Mouse (Mus musculus) midbrain, embryonic 13.5 days (tissue): ENCODE results near the gene Vav3. TPM values are rescaled to one million over a fixed set of nuclear protein-coding genes. Genes with fewer than 3 reads are reported as not detected.

Source experiments
- ATAC-seq: fragments of 200-750 bp; cut with Nextera tagmentation; 2 replicates; pipeline ENCODE4 v1.8.0; 2017; ENCODE audit warnings: mild to moderate bottlenecking, moderate TSS enrichment, moderate library complexity
- H3K27ac ChIP-seq: fragments of 300-500 bp; sonication (generic); 2 replicates; pipeline ENCODE4 v1.5.1; 2015; ENCODE audit warnings: inconsistent platforms, mild to moderate bottlenecking, moderate library complexity
- H3K27me3 ChIP-seq: fragments of 300-500 bp; sonication (generic); 2 replicates; pipeline ENCODE4 v1.6.1; 2015; ENCODE audit warnings: mild to moderate bottlenecking, inconsistent platforms
- H3K36me3 ChIP-seq: fragments of 300-500 bp; sonication (generic); 2 replicates; pipeline ENCODE4 v1.6.1; 2015; ENCODE audit warnings: mild to moderate bottlenecking, inconsistent platforms
- H3K4me1 ChIP-seq: fragments of 300-500 bp; sonication (generic); replicated peaks from 2 replicates; pipeline ENCODE4 v1.6.1; 2015; ENCODE audit warnings: inconsistent platforms
- H3K4me2 ChIP-seq: fragments of 300-500 bp; sonication (generic); replicated peaks from 2 replicates; pipeline ENCODE4 v1.6.1; 2015; ENCODE audit warnings: moderate library complexity, mild to moderate bottlenecking, inconsistent platforms
- H3K4me3 ChIP-seq: fragments of 300-500 bp; sonication (generic); replicated peaks from 2 replicates; pipeline ENCODE4 v1.5.1; 2015; ENCODE audit warnings: mild to moderate bottlenecking, inconsistent platforms
- H3K9ac ChIP-seq: fragments of 300-500 bp; sonication (generic); replicated peaks from 2 replicates; pipeline ENCODE4 v1.6.1; 2015; ENCODE audit warnings: mild to moderate bottlenecking, inconsistent platforms
- H3K9me3 ChIP-seq: fragments of 300-500 bp; sonication (generic); 2 replicates; pipeline ENCODE4 v1.6.1; 2016; ENCODE audit warnings: mild to moderate bottlenecking, inconsistent platforms
- WGBS: fragments of 180-500 bp; shearing (Covaris S2); methylation state at CpG from one replicate; pipeline ENCODE4 v1.1.7; 2015; 5-methylcytosine and 5-hydroxymethylcytosine counted together
- polyA plus RNA-seq: library from polyadenylated mRNA; unstranded; fragments of >200 nt; fragmentation: Nextera tagmentation; extraction: Ambion mirVana; gene quantifications from 2 replicates; pipeline ENCODE4 v1.2.1, GENCODE M21; 2015

The Vav3 gene
- polyA plus RNA-seq = 32.6 TPM in 2 replicates

DNA sequence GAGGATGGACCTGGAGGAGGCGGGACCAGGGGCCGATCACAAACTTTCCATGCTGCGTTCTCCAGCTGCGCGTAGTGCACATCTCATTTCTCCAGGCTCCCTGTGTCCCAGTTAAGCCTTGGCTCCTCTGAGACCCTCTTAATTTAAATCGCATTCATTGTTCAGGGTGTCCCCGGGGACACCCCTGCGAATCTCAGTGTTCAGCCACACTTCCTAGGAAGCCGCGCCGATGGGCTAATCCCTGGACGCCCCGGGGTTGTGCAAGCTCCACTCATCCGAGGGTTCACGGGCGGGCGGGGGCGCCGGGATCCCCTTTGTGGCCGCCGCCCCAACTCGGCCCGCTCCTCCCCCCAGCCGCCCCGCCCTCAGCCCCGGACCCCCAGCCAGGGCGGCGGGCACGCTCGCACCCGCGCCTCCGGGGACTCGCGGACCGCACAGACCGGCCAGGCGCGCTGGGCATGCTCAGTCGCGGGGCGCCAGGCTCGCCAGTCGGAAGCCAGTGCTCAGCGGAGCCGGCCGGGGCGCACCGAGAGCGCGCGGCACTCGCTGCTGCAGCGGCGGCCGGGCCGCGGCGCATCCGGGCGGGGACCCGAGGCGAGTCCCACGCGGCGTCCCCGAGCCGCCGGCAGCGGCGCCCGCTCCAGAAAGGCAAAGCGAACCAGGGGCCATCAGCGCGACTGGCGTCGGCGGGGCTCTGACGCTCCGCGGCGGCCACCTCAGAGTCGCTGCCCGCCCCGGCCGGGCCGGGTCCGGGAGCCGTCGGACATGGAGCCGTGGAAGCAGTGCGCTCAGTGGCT is at the start of gene Vav3:
Gene Vav3, plus strand, starts transcription at position 380 of the 797 bp plus-strand sequence.
- peaks cover 6% of the 10 kb centered on the region; the same call in 1 of the 2 replicates for H3K27me3 ChIP-seq
- peak within 1 kb of the TSS; percentile 87 for H3K9ac ChIP-seq
- peak within 1 kb of the TSS; percentile 79 for H3K4me2 ChIP-seq
- peak; percentile 95 for ATAC-seq
- H3K9me3 ChIP-seq = no peaks in the 10 kb centered on the region
- H3K4me3 ChIP-seq = peak within 1 kb of the TSS; percentile 75
- no peaks in the 10 kb centered on the region for H3K36me3 ChIP-seq
- peak within 1 kb of the TSS; percentile 94 for H3K27ac ChIP-seq
- WGBS = under 1% methylated on average over 92 of the region's 92 CpGs
- H3K4me1 ChIP-seq = peaks cover 27% of the 10 kb centered on the region

DNA sequence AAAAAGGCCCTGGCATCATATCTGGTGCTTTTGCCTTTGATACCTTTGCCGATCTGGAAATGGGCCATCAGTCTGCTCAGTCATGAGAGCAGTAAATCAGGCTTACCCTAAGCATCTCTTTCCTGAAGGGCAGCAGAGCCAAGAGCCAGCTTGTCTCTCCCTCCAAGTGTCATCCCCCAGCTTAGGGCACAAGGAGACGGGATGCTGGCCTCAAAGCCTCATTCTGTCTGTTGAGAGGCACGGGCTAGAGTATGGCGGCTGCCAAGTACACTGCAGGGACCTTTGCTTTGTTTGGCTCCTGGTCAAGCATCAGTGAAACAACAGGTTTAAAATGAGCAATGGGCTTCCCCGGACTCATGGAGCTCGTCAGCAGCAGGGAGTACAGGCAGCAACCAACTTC is 41.6 kb upstream of the Vav3 start:
- H3K4me1 ChIP-seq = no peaks in the 10 kb centered on the region
- WGBS = 51% methylated on average over 6 of the region's 6 CpGs
- H3K4me3 ChIP-seq = no peak overlapping the region
- H3K4me2 ChIP-seq = no peak overlapping the region
- no peak overlapping the region for H3K27ac ChIP-seq
- ATAC-seq = peak; percentile 58
- no peaks in the 10 kb centered on the region for H3K9me3 ChIP-seq
- H3K27me3 ChIP-seq = no peaks in the 10 kb centered on the region
- no peak overlapping the region for H3K9ac ChIP-seq
- no peaks in the 10 kb centered on the region for H3K36me3 ChIP-seq

GRCm38 (mm10) chr3:109299303-109300074 is 41.0 kb upstream of the Vav3 start:
- peak; percentile 62 for ATAC-seq
- no peak overlapping the region for H3K9ac ChIP-seq
- WGBS = 62% methylated on average over 4 of the region's 4 CpGs

GRCm38 (mm10) chr3:109302059-109302458 is 38.4 kb upstream of the Vav3 start:
- Histone ChIP-seq H3K9me3 (no peaks in the 10 kb centered on the region), H3K4me3 (no peak overlapping the region), H3K4me1 (no peaks in the 10 kb centered on the region), H3K4me2 (no peak overlapping the region), H3K27me3 (no peaks in the 10 kb centered on the region), H3K27ac (no peak overlapping the region), H3K36me3 (no peaks in the 10 kb centered on the region), H3K9ac (no peak overlapping the region)
- ATAC-seq = no peak
- 81% methylated on average over 2 of the region's 2 CpGs for WGBS

More at GRCm38 (mm10) chr3:109299303-109300074, 41.0 kb upstream of the Vav3 start:
- H3K4me3 ChIP-seq = no peak overlapping the region
- H3K9me3 ChIP-seq = no peaks in the 10 kb centered on the region
- no peak overlapping the region for H3K4me2 ChIP-seq
- no peaks in the 10 kb centered on the region for H3K4me1 ChIP-seq
- no peaks in the 10 kb centered on the region for H3K36me3 ChIP-seq
- H3K27ac ChIP-seq = no peak overlapping the region
- H3K27me3 ChIP-seq = no peaks in the 10 kb centered on the region

GRCm38 (mm10) chr3:109307406-109307805 is 33.0 kb upstream of the Vav3 start:
- Histone ChIP-seq H3K4me2 (no peak overlapping the region), H3K9me3 (no peaks in the 10 kb centered on the region), H3K4me3 (no peak overlapping the region), H3K27me3 (no peaks in the 10 kb centered on the region), H3K4me1 (no peaks in the 10 kb centered on the region; the same call in 1 of the 2 replicates), H3K36me3 (no peaks in the 10 kb centered on the region), H3K27ac (no peak overlapping the region), H3K9ac (no peak overlapping the region)
- peak; percentile 68; the same call in 1 of the 2 replicates for ATAC-seq
- WGBS = 49% methylated on average over 7 of the region's 7 CpGs

DNA sequence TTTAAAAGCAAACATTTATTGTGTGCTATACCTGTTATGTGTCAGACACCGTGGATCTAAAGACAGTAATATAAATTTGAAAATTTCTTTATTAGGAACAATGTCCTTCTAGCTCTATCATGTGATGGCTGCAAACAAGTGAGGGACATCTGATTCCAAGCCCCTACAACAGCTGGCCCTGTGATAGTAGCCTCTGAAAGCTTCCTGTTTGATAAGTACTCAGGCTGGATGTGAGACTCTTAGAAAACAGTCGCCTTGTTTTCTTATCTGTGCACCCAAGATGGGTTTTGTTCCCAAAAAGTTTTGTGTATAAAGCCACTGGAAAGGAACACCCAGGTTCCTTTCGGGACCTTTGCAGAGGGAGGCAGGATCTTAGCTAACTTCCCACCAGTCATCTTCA is 32.0 kb upstream of the Vav3 start:
- no peak for ATAC-seq
- Histone ChIP-seq H3K4me2 (no peak overlapping the region), H3K9ac (no peak overlapping the region), H3K4me3 (no peak overlapping the region), H3K4me1 (no peaks in the 10 kb centered on the region; the same call in 1 of the 2 replicates), H3K27ac (no peak overlapping the region), H3K27me3 (no peaks in the 10 kb centered on the region), H3K9me3 (no peaks in the 10 kb centered on the region), H3K36me3 (no peaks in the 10 kb centered on the region)
- WGBS = 86% methylated on average over 3 of the region's 3 CpGs

DNA sequence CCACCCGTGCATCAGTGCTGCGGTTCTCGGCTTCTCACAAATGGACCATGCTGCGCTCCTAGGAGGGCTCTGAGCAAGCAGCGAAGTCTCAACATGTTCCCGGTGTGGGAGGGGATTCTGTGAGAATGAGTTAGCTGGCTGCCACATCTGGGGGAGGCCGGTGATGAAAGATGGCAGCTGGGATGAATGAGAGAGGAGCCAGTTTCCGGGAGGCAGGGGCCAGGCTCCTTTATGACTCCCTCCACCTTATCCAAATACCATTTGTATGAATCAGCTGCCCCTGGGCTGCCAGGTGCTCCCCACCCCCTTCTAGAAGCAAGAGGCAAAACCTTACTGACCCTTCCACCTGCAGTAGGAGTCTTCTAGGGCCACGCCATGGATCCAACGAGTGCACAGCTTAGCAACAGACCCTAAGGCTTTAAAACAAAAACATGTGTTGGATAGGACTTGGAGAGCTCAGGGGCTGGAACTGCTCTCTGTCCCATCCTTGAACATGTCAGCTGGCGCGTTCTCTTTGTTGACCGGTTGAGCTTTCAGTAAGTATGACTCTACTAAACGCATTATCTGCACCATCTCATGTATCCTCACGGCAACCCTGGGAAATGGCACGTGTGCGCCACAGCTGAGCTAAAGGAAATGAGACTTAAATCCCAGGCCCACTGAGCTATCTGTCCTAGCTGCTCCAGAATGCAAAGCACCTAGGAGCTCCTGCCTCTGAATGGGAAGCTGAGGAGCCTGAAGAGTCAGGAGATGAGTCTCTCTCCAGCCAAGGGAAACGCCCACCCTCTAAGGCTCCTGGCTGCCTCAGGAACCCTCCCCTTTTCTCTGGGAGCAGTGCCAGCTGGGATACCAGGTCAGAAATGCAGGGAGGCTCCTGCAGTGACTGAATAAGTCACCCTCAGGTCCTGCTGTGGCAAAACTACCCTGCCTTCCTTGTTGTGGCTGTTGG is 30.9 kb upstream of the Vav3 start:
- Histone ChIP-seq H3K9ac (no peak overlapping the region), H3K9me3 (no peaks in the 10 kb centered on the region), H3K4me1 (no peaks in the 10 kb centered on the region; the same call in 1 of the 2 replicates), H3K4me2 (no peak overlapping the region), H3K27me3 (no peaks in the 10 kb centered on the region), H3K36me3 (no peaks in the 10 kb centered on the region), H3K27ac (no peak overlapping the region), H3K4me3 (no peak overlapping the region)
- 92% methylated on average over 18 of the region's 18 CpGs for WGBS
- no peak for ATAC-seq

GRCm38 (mm10) chr3:109311172-109311824 is 29.2 kb upstream of the Vav3 start:
- Histone ChIP-seq H3K27me3 (no peaks in the 10 kb centered on the region), H3K36me3 (no peaks in the 10 kb centered on the region), H3K4me1 (no peaks in the 10 kb centered on the region; the same call in 1 of the 2 replicates), H3K9ac (no peak overlapping the region), H3K27ac (no peak overlapping the region), H3K4me2 (no peak overlapping the region), H3K4me3 (no peak overlapping the region), H3K9me3 (no peaks in the 10 kb centered on the region)
- 88% methylated on average over 6 of the region's 6 CpGs for WGBS
- ATAC-seq = no peak

DNA sequence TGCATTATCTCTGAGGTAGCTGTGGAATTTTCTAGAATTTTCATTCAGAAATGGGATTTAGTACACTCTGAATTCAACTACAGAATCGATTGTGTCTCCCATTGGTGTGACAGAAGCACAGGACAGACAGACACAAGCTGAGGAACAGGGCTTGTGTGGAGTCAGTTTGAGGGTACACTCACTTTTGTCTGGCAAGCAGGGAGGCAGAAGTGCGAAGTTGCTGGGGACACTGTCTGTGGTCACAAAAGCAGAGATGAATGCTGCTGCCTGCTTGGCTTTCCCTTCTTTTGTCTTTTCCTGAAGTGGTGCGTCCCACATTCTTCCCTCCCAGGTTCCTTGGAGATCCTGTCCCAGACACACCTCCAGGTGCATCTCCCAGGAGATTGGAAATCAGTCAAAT is 28.6 kb upstream of the Vav3 start:
- H3K36me3 ChIP-seq = no peaks in the 10 kb centered on the region
- 61% methylated on average over 3 of the region's 3 CpGs for WGBS
- no peaks in the 10 kb centered on the region; the same call in 1 of the 2 replicates for H3K4me1 ChIP-seq
- no peak for ATAC-seq
- H3K4me3 ChIP-seq = no peak overlapping the region
- H3K9me3 ChIP-seq = no peaks in the 10 kb centered on the region
- H3K27ac ChIP-seq = no peak overlapping the region
- no peaks in the 10 kb centered on the region for H3K27me3 ChIP-seq
- H3K9ac ChIP-seq = no peak overlapping the region
- no peak overlapping the region for H3K4me2 ChIP-seq

DNA sequence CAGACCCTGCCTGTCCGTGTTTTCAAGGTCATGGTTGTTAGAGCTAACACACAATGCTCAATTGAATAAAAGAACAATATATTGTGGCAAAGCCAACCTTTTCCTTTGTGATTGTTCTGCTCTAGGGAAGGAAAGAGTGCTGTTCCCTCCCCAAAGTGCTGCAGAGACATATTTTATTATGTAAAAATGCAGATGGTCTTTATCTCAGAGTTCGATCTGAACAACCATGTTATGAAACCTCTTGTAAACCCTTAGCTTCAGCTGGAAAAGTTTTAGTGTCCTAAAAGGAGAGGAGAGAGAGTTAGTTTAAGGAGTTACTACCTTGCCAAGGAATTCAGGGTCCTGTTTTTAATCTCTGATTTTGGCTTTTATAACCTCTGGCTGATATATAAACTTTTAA is 27.0 kb upstream of the Vav3 start:
- 44% methylated on average over 2 of the region's 2 CpGs for WGBS
- H3K4me1 ChIP-seq = no peaks in the 10 kb centered on the region
- H3K9me3 ChIP-seq = no peaks in the 10 kb centered on the region
- no peaks in the 10 kb centered on the region for H3K36me3 ChIP-seq
- no peaks in the 10 kb centered on the region for H3K27me3 ChIP-seq
- H3K9ac ChIP-seq = no peak overlapping the region
- H3K4me2 ChIP-seq = no peak overlapping the region
- no peak overlapping the region for H3K27ac ChIP-seq
- no peak for ATAC-seq
- H3K4me3 ChIP-seq = no peak overlapping the region

DNA sequence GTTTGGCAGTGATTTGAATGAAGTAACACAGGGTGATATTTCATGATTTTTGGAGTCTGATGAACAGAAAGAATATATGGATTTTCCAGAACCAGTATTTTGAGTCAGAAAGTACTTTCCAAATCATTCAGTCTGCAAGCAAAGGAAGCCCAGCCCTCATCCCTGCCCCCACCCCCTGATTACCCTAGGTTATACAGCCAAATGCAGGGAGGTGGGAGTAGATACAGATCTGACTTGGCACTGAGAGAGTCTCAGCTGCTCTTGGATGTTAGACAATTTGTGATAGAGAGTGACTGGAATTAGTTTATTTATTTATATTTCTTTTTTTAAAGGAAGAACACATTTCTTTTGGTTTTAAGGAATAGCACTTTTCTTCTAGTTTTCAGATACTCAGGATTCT is 18.2 kb upstream of the Vav3 start:
- Histone ChIP-seq H3K9me3 (no peaks in the 10 kb centered on the region), H3K27ac (no peak overlapping the region), H3K27me3 (no peaks in the 10 kb centered on the region), H3K4me2 (no peak overlapping the region), H3K36me3 (no peaks in the 10 kb centered on the region), H3K9ac (no peak overlapping the region), H3K4me1 (no peaks in the 10 kb centered on the region), H3K4me3 (no peak overlapping the region)
- no peak for ATAC-seq
